Mouse (Mus musculus) heart, embryonic 15.5 days (tissue): Measurements from ENCODE around the gene Nxf1. TPM values are rescaled to one million over a fixed set of nuclear protein-coding genes. Genes with fewer than 3 reads are reported as not detected.

Experiments used
- ATAC-seq: fragments of 200-750 bp; cut with Nextera tagmentation; replicated peaks from 2 replicates; pipeline ENCODE4 v1.8.0; 2017; ENCODE audit warnings: low read depth, moderate TSS enrichment; ENCODE audit not compliant: insufficient number of reproducible peaks, insufficient read depth, low FRiP score
- H3K27ac ChIP-seq: fragments of 300-500 bp; sonication (generic); 2 replicates; pipeline ENCODE4 v1.5.1; 2015; ENCODE audit warnings: mild to moderate bottlenecking, inconsistent platforms
- H3K27me3 ChIP-seq: fragments of 300-500 bp; sonication (generic); 2 replicates; pipeline ENCODE4 v1.6.1; 2015; ENCODE audit warnings: inconsistent platforms
- H3K36me3 ChIP-seq: fragments of 300-500 bp; sonication (generic); 2 replicates; pipeline ENCODE4 v1.6.1; 2015; ENCODE audit warnings: mild to moderate bottlenecking, inconsistent platforms
- H3K4me1 ChIP-seq: fragments of 300-500 bp; sonication (generic); replicated peaks from 2 replicates; pipeline ENCODE4 v1.6.1; 2015; ENCODE audit warnings: inconsistent platforms
- H3K4me2 ChIP-seq: fragments of 300-500 bp; sonication (generic); 2 replicates; pipeline ENCODE4 v1.6.1; 2015; ENCODE audit warnings: inconsistent platforms, mild to moderate bottlenecking, moderate library complexity
- H3K4me3 ChIP-seq: fragments of 300-500 bp; sonication (generic); 2 replicates; pipeline ENCODE4 v1.5.1; 2015; ENCODE audit warnings: mild to moderate bottlenecking, inconsistent platforms
- H3K9ac ChIP-seq: fragments of 300-500 bp; sonication (generic); 2 replicates; pipeline ENCODE4 v1.6.1; 2015; ENCODE audit warnings: mild to moderate bottlenecking, inconsistent platforms
- H3K9me3 ChIP-seq: fragments of 300-500 bp; sonication (generic); replicated peaks from 2 replicates; pipeline ENCODE4 v1.6.1; 2016; ENCODE audit warnings: inconsistent platforms
- WGBS: fragments of 180-500 bp; shearing (Covaris S2); methylation state at CpG from one replicate; pipeline ENCODE4 v1.1.7; 2015; ENCODE audit warnings: mixed read lengths; 5-methylcytosine and 5-hydroxymethylcytosine counted together
- polyA plus RNA-seq: library from polyadenylated mRNA; unstranded; fragments of >200 nt; fragmentation: Nextera tagmentation; extraction: Ambion mirVana; gene quantifications from 2 replicates; pipeline ENCODE4 v1.2.1, GENCODE M21; 2015

Nxf1 gene
- polyA plus RNA-seq, 1 experiment from 2014 or later, result 100 TPM

DNA sequence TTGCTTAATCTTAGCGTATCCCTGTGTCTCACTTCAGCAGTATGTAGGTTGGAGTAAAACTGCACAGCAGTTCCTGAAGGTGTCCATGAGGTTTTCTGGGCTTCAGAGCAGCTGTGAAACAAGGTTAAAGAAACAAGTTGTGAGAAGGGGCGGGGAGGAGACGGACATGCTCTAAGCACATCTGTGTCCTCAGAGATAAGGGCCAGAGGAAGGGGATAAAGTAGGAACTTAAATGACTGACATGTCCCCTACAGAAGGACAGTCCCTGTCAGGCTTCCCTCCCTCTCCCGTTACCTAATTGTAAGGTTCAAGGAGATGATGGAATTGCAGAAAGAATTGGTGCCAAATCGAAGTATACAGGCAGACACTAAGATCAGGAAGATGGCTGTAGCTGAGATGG, 16.1 kb downstream of the Nxf1 start:
- H3K27ac ChIP-seq, result peak overlapping the region; percentile 100; the same call in 1 of the 2 replicates
- no peak for ATAC-seq
- no peaks in the 10 kb centered on the region for H3K9me3 ChIP-seq
- no peaks in the 10 kb centered on the region for H3K27me3 ChIP-seq
- no peak overlapping the region for H3K9ac ChIP-seq
- H3K4me1 ChIP-seq, result peaks cover 30% of the 10 kb centered on the region
- H3K36me3 ChIP-seq, result peaks cover 33% of the 10 kb centered on the region
- H3K4me2 ChIP-seq, result peak overlapping the region; percentile 91; the same call in 1 of the 2 replicates
- H3K4me3 ChIP-seq, result peak overlapping the region; percentile 89
- WGBS, result 64% methylated on average over 5 of the region's 5 CpGs

DNA sequence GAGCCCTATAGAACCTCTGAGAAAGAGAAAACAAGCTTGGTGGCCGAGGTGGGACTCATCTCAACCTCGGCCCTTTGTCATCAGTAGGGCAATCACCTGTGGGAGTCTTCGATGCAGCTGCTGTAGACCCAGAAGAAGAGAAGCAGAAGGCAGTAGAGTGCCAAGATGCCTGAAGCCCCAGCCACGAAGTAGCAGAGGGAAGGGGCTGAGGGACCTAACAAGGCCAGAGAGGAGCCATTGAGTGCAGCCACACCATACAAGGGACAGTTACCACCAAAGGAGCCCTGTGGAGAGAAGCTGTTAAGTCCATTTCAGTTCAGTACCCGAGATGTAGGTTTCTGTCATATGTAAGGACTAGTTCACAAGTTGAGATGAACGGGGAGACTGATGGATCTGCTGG, 16.5 kb downstream of the Nxf1 start:
- peak overlapping the region; percentile 89 for H3K4me3 ChIP-seq
- H3K4me1 ChIP-seq, result peaks cover 30% of the 10 kb centered on the region
- H3K9me3 ChIP-seq, result no peaks in the 10 kb centered on the region
- 41% methylated on average over 6 of the region's 6 CpGs for WGBS
- ATAC-seq, result no peak
- peak overlapping the region; percentile 96 for H3K9ac ChIP-seq
- peak overlapping the region; percentile 91 for H3K4me2 ChIP-seq
- peaks cover 33% of the 10 kb centered on the region for H3K36me3 ChIP-seq
- peak overlapping the region; percentile 100 for H3K27ac ChIP-seq
- no peaks in the 10 kb centered on the region for H3K27me3 ChIP-seq

GRCm38 (mm10) chr19:8774086-8774835, 17.4 kb downstream of the Nxf1 start, which contains the start of gene Tmem179b:
Tmem179b (minus strand) TSS chr19:8774467.
- Histone ChIP-seq H3K9ac (peak within 1 kb of the TSS; percentile 96), H3K4me2 (peak within 1 kb of the TSS; percentile 91), H3K27ac (peak within 1 kb of the TSS; percentile 100), H3K36me3 (peaks cover 28% of the 10 kb centered on the region), H3K9me3 (no peaks in the 10 kb centered on the region), H3K4me3 (peak within 1 kb of the TSS; percentile 89), H3K27me3 (no peaks in the 10 kb centered on the region), H3K4me1 (peaks cover 30% of the 10 kb centered on the region)
- peak; percentile 88 for ATAC-seq
- WGBS, result under 1% methylated on average over 62 of the region's 68 CpGs

GRCm38 (mm10) chr19:8774951-8775421, 18.1 kb downstream of the Nxf1 start:
- WGBS, result 5% methylated on average over 20 of the region's 20 CpGs
- H3K36me3 ChIP-seq, result peaks cover 21% of the 10 kb centered on the region
- peak overlapping the region; percentile 100 for H3K27ac ChIP-seq
- no peaks in the 10 kb centered on the region for H3K9me3 ChIP-seq
- peak overlapping the region; percentile 89 for H3K4me3 ChIP-seq
- no peak; the same call in 1 of the 2 replicates for ATAC-seq
- H3K4me2 ChIP-seq, result peak overlapping the region; percentile 91
- H3K4me1 ChIP-seq, result peaks cover 30% of the 10 kb centered on the region
- peak overlapping the region; percentile 96 for H3K9ac ChIP-seq
- no peaks in the 10 kb centered on the region for H3K27me3 ChIP-seq

- no peaks in the 10 kb centered on the region for H3K27me3 ChIP-seq
- H3K9me3 ChIP-seq, result no peaks in the 10 kb centered on the region
- peak; percentile 98 for ATAC-seq
- WGBS, result 1% methylated on average over 32 of the region's 32 CpGs
- peaks cover 12% of the 10 kb centered on the region for H3K4me1 ChIP-seq
- peak within 1 kb of the TSS; percentile 69 for H3K4me2 ChIP-seq
- peak within 1 kb of the TSS; percentile 76 for H3K4me3 ChIP-seq
- H3K9ac ChIP-seq, result peak within 1 kb of the TSS; percentile 68
- peak within 1 kb of the TSS; percentile 83 for H3K27ac ChIP-seq
- peaks cover 24% of the 10 kb centered on the region for H3K36me3 ChIP-seq
Observed at GRCm38 (mm10) chr19:8786008-8786781, 29.3 kb downstream of the Nxf1 start, which contains the start of gene Taf6l. Taf6l (minus strand) TSS chr19:8786417.

DNA sequence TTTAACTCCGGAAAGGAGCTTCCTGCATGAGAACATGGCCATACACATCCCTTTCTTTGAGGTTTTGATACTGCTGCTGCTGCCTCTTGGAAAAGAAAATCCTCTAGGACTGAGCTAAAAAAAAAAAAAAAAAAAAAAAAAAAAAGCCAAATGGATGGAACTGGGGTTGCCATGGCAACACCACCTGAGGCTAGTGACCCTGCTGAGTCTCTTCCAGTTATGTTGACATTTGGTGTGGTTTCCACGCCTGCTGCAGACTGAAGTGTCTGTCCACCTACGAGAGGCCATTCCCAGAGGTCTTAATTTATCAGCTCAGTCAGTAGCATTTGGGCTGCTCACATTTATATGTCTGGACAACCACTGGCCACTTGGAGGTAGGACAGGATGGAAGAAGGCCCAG, 31.6 kb downstream of the Nxf1 start:
- Histone ChIP-seq H3K9ac (no peak overlapping the region), H3K9me3 (no peaks in the 10 kb centered on the region), H3K27ac (no peak overlapping the region), H3K27me3 (no peaks in the 10 kb centered on the region), H3K4me3 (no peak overlapping the region), H3K4me2 (no peak overlapping the region), H3K4me1 (peaks cover 12% of the 10 kb centered on the region), H3K36me3 (peaks cover 18% of the 10 kb centered on the region)
- WGBS, result 43% methylated on average over 3 of the region's 3 CpGs
- ATAC-seq, result no peak

GRCm38 (mm10) chr19:8789171-8789570, 32.3 kb downstream of the Nxf1 start:
- Histone ChIP-seq H3K4me2 (no peak overlapping the region), H3K4me1 (peaks cover 12% of the 10 kb centered on the region), H3K9ac (no peak overlapping the region), H3K27me3 (no peaks in the 10 kb centered on the region), H3K27ac (no peak overlapping the region), H3K9me3 (no peaks in the 10 kb centered on the region), H3K36me3 (peaks cover 24% of the 10 kb centered on the region), H3K4me3 (no peak overlapping the region)
- ATAC-seq, result no peak
- WGBS, result 38% methylated on average over 1 of the region's 1 CpGs

GRCm38 (mm10) chr19:8790171-8790570, 33.3 kb downstream of the Nxf1 start:
- Histone ChIP-seq H3K4me1 (peaks cover 10% of the 10 kb centered on the region), H3K36me3 (peaks cover 34% of the 10 kb centered on the region), H3K4me2 (no peak overlapping the region), H3K27ac (no peak overlapping the region), H3K9me3 (no peaks in the 10 kb centered on the region), H3K4me3 (no peak overlapping the region), H3K27me3 (no peaks in the 10 kb centered on the region), H3K9ac (no peak overlapping the region)
- WGBS, result 72% methylated on average over 7 of the region's 7 CpGs
- no peak for ATAC-seq

DNA sequence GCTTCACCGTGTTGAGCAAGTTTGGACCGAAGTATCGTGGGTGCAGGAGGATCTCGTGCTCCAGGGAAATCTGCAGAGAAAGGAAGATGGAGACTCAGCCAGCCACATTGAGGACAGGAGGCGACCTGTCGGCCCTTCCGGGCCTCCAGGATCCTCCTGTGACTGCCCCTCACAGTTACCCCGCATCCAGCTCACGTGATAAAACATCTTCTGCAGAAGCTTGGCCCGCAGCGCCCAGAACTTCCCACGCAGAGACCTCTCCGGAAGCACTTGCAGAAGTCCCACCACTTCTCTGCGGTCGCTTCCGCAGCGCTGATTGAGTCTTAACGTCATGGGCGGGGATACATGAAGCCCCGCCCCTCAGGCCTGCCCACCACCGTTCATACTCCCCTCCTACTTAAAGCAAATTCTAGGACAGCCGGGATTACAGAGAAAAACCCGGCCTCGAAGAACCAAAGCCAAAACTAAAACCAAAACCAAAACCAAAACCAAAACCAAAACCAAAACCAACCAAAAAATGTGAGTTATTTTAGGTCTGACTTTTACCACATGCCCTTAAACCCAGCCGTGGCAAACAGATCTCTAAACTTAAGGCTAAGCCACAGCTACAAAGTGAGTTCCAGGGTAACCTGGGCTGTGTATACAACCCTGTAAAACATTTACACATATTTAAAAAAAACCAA, 41.5 kb downstream of the Nxf1 start, which contains the start of gene Polr2g:
Polr2g (minus strand) TSS at position 314 of the 683 bp plus-strand sequence.
- Histone ChIP-seq H3K4me2 (peak within 1 kb of the TSS; percentile 72), H3K4me1 (peaks cover 19% of the 10 kb centered on the region), H3K27ac (peak within 1 kb of the TSS; percentile 68), H3K27me3 (no peaks in the 10 kb centered on the region), H3K36me3 (peaks cover 21% of the 10 kb centered on the region), H3K9ac (peak within 1 kb of the TSS; percentile 85), H3K9me3 (no peaks in the 10 kb centered on the region), H3K4me3 (peak within 1 kb of the TSS; percentile 89)
- peak; percentile 76 for ATAC-seq
- WGBS, result 2% methylated on average over 25 of the region's 25 CpGs

GRCm38 (mm10) chr19:8798947-8799315, 42.1 kb downstream of the Nxf1 start:
- H3K9ac ChIP-seq, result no peak overlapping the region
- peak overlapping the region; percentile 72 for H3K4me2 ChIP-seq
- H3K4me1 ChIP-seq, result peaks cover 21% of the 10 kb centered on the region
- no peaks in the 10 kb centered on the region for H3K27me3 ChIP-seq
- peak overlapping the region; percentile 89 for H3K4me3 ChIP-seq
- H3K9me3 ChIP-seq, result no peaks in the 10 kb centered on the region
- H3K36me3 ChIP-seq, result peaks cover 16% of the 10 kb centered on the region
- no peak for ATAC-seq
- H3K27ac ChIP-seq, result no peak overlapping the region
